Mouse (Mus musculus) embryo, embryonic 11.5 days (tissue): ENCODE measurements at regions not wholly inside any gene's neighbourhood (a gene's known extent, or its start where the extent isn't known, plus 50 kb on each side); places are given as distances from the start of the nearest gene placed in this dataset.

Source experiments
- DNase-seq: peaks from one replicate; pipeline ENCODE4 v3.0.0-alpha.2; 2012; ENCODE audit warnings: low read depth, low spot score

- DNase-seq: no peak
Measured at GRCm38 (mm10) chr2:180404168-180404567, 51.9 kb upstream of the Slco4a1 start.

- DNase-seq: no peak
Measured at GRCm38 (mm10) chr2:180403621-180404020, 52.4 kb upstream of the Slco4a1 start.

- no peak for DNase-seq
Measured at GRCm38 (mm10) chr2:180402851-180403459, 53.1 kb upstream of the Slco4a1 start.

- no peak for DNase-seq
Measured at GRCm38 (mm10) chr2:180402433-180402832, 53.6 kb upstream of the Slco4a1 start.

GRCm38 (mm10) chr2:180401409-180402391 lies 54.3 kb upstream of the Slco4a1 start:
- no peak for DNase-seq

GRCm38 (mm10) chr2:180400514-180401019 lies 55.5 kb upstream of the Slco4a1 start:
- no peak for DNase-seq

GRCm38 (mm10) chr2:180399651-180400513 lies 56.2 kb upstream of the Slco4a1 start:
- DNase-seq: no peak

- no peak for DNase-seq
Measured at GRCm38 (mm10) chr2:180398851-180399447, 57.1 kb upstream of the Slco4a1 start.

GRCm38 (mm10) chr2:180398481-180398754 lies 57.6 kb upstream of the Slco4a1 start:
- no peak for DNase-seq

GRCm38 (mm10) chr2:180397723-180398480 lies 58.1 kb upstream of the Slco4a1 start:
- no peak for DNase-seq

- DNase-seq: no peak
Measured at GRCm38 (mm10) chr2:180396664-180397377, 59.2 kb upstream of the Slco4a1 start.

GRCm38 (mm10) chr2:180396211-180396610 lies 59.8 kb upstream of the Slco4a1 start:
- DNase-seq: no peak

- no peak for DNase-seq
Measured at GRCm38 (mm10) chr2:180395279-180396034, 60.6 kb upstream of the Slco4a1 start.

GRCm38 (mm10) chr2:180392846-180393700 lies 58.6 kb upstream of the Gata5 start:
- no peak for DNase-seq

- no peak for DNase-seq
Measured at GRCm38 (mm10) chr2:180392298-180392697, 57.8 kb upstream of the Gata5 start.

GRCm38 (mm10) chr2:180391349-180391748 lies 56.9 kb upstream of the Gata5 start:
- DNase-seq: no peak

- no peak for DNase-seq
Measured at GRCm38 (mm10) chr2:180390216-180390996, 55.9 kb upstream of the Gata5 start.

- DNase-seq: no peak
Measured at GRCm38 (mm10) chr2:180389486-180389885, 55.0 kb upstream of the Gata5 start.
